Mouse (Mus musculus): ENCODE results near the gene Dusp13. TPM values are rescaled to one million over a fixed set of nuclear protein-coding genes. Genes with fewer than 3 reads are reported as not detected.

The Dusp13 gene
- polyA plus RNA-seq, 1 experiment = not detected

DNA sequence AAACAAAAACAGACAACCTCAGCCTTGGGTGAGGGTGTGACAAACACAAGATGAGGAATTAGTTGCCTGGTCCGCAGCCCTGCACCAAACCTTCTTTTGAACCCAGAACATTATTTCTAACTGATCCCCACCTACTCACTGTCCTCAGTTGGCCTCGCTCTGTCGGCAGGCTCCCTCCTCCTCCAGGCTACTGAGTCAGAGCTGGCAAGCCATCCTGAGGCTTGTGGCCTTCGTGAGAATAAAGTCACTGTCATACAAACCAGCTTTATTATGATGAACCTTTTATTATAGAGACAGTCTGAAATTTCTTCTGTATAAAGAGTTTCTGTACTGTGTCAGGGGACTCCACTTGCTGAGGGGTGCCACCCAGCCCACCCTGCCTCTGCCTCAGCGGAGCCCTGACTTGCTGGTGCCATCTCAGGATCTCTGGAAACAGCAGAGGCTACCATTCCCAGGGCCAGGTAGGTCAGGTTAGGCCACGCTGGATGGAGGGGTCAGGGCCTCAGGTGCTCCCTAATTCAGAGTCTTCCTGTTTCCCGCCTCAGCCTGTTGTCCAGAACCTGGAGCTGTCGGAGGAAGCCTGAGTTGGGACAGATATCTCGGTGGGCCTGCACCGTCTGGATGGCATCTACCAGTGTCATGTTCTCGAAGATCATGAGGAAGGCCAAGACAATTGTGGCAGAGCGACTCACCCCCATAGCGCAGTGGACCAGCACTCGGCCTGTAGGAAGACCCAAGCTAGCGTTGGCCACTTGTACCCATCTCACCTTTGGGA lies 17.7 kb downstream of the Dusp13 start:
- Histone ChIP-seq H3K4me1 (ENCODE audit: control insufficient read depth, insufficient read depth, low read length) (no peaks in the 10 kb centered on the region), H3K4me3 (ENCODE audit: insufficient read depth, low read length) (no peak overlapping the region), H3K27ac (ENCODE audit: insufficient read depth, low read length) (no peak overlapping the region)
- no peak for TF ChIP-seq POLR2A (IDR thresholded peaks at IDR 0.05; ENCODE audit: low read depth, low read length)
- TF ChIP-seq CTCF (IDR thresholded peaks at IDR 0.05; ENCODE audit: borderline replicate concordance, insufficient read depth, low read length) = no peak

DNA sequence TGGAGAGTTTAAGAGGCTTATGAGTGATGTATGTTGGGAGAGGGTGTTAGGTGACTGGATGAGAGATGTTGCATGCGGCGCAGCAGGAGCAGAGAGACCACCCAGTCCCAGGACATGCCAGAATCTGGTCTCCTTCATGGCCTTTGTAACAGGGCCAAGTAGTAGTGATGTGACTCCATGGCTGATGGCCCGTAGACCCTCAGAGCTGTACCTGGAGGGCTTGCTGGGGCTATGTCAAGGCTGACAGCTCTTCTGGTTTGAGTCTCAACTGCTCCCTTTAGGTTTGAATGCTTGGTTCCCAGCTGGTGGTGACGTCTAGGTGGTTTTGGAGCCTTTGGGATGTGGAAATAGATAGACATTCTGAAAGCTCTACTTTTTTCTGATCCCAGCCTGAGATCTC lies 21.0 kb downstream of the Dusp13 start:
- no peak overlapping the region for H3K4me3 ChIP-seq (ENCODE audit: insufficient read depth, low read length)
- TF ChIP-seq POLR2A (IDR thresholded peaks at IDR 0.05; ENCODE audit: low read depth, low read length) = no peak
- TF ChIP-seq CTCF (IDR thresholded peaks at IDR 0.05; ENCODE audit: borderline replicate concordance, insufficient read depth, low read length) = no peak
- H3K4me1 ChIP-seq (ENCODE audit: control insufficient read depth, insufficient read depth, low read length) = no peaks in the 10 kb centered on the region
- no peak overlapping the region for H3K27ac ChIP-seq (ENCODE audit: insufficient read depth, low read length)

DNA sequence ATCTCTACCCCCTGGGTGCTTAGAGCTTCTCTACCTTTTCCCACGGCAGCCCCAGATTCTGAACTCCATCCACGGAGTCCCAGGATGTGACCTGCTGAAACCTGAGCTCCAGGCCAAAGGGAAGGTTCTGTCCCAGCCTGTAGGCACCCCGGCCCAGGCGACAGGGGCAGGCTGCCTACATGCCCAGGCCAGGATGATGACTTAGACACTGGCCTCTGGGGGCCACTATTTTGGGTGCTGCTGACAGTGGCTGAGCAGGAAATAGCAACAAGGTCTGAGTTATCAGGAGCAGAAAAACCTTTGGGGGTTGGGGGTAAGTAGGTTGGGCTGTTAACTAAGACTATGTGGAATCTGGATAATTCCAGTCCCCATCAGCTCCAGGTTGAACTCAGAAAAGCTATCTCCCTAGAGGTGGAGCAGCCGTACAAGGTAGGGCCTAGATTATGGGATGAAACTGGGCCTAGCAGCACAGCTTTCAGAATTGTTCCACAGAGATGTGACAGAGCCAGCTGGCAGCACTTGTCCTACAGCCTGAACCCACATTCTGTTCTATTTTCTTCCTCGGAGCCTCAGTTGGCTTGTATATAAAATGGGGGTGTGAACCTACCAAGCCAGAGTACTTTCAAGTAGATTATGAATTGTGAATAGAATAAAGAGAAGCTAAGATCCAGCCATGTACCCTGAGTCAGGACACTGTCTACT lies 21.8 kb downstream of the Dusp13 start:
- no peak overlapping the region for H3K27ac ChIP-seq (ENCODE audit: insufficient read depth, low read length)
- no peak overlapping the region for H3K4me3 ChIP-seq (ENCODE audit: insufficient read depth, low read length)
- no peaks in the 10 kb centered on the region for H3K4me1 ChIP-seq (ENCODE audit: control insufficient read depth, insufficient read depth, low read length)
- TF ChIP-seq CTCF (IDR thresholded peaks at IDR 0.05; ENCODE audit: borderline replicate concordance, insufficient read depth, low read length) (no peak), POLR2A (IDR thresholded peaks at IDR 0.05; ENCODE audit: low read depth, low read length) (no peak)

DNA sequence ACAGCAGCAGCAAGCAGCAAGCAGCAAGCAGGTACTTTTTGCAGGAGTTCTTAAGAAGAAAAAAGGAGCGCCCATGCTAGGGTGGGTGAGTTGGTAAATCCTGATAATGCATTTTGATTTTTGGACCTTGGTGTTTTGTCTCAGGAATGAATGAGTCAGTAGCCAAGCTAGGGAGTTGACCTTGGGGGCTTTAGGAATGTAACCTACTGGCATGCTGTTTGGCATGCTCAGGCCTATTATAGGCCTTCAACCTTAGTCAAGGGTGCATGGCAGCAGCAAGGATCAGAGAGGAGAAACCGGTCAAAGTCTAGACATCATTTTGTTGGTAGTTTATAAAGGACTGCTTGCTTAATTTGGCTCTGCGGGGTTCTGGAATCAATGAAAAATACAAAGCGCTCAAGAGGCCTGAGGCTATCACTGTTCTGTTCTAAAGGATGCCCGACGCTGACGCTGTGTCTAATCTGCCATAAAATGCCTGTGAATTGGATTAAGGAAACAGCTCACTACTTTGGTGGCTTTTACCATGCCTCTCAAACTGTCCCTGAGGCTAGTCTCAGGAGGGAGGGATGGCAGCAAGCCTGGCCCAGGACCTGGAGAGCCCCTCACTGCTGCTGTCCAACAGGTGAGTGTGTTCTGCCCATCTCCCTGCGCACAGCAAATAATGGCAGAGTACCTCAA lies 28.8 kb downstream of the Dusp13 start:
- Histone ChIP-seq H3K27ac (ENCODE audit: insufficient read depth, low read length) (no peak overlapping the region), H3K4me1 (ENCODE audit: control insufficient read depth, insufficient read depth, low read length) (peaks cover 4% of the 10 kb centered on the region; the same call in 1 of the 2 replicates), H3K4me3 (ENCODE audit: insufficient read depth, low read length) (no peak overlapping the region)
- TF ChIP-seq POLR2A (IDR thresholded peaks at IDR 0.05; ENCODE audit: low read depth, low read length) = no peak
- no peak for TF ChIP-seq CTCF (IDR thresholded peaks at IDR 0.05; ENCODE audit: borderline replicate concordance, insufficient read depth, low read length)

DNA sequence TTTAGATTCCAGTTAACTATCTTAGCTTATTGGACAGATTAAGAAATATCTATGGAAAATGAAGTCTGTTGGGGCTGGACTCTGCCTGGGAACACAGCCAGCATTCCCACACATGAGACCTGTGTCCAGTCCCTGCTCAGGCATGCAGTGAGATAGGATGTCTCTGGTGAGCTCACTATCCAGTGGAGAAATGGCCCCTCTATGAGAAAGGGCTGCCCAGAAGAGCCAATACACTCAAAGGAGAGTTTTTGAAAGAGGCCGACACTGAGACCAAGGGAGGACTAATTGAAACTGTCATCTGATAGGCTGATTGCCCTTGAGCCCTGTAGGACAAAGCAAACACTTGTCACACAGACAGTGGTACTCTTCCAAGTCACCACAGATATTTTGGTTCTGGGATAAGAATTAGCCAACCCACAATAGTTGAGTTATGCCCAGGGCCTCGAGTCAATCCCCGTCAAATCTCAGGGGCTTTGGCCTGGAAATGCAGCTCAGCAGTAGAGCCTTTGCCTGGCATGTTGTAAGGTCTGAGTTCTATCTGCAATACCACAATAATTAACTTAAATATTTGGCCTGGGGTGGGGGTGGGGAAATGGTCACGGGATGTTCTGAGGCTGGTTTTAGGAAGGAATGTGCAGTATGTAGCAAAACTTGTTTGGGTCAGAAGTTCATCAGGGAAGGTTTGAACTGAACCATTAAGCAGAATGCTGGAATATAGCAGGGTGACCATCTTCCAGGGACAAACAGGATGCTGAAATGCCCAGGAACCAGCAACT lies 30.4 kb downstream of the Dusp13 start:
- peaks cover 4% of the 10 kb centered on the region; the same call in 1 of the 2 replicates for H3K4me1 ChIP-seq (ENCODE audit: control insufficient read depth, insufficient read depth, low read length)
- no peak overlapping the region for H3K4me3 ChIP-seq (ENCODE audit: insufficient read depth, low read length)
- no peak overlapping the region for H3K27ac ChIP-seq (ENCODE audit: insufficient read depth, low read length)
- TF ChIP-seq CTCF (IDR thresholded peaks at IDR 0.05; ENCODE audit: borderline replicate concordance, insufficient read depth, low read length) (no peak), POLR2A (IDR thresholded peaks at IDR 0.05; ENCODE audit: low read depth, low read length) (no peak)

DNA sequence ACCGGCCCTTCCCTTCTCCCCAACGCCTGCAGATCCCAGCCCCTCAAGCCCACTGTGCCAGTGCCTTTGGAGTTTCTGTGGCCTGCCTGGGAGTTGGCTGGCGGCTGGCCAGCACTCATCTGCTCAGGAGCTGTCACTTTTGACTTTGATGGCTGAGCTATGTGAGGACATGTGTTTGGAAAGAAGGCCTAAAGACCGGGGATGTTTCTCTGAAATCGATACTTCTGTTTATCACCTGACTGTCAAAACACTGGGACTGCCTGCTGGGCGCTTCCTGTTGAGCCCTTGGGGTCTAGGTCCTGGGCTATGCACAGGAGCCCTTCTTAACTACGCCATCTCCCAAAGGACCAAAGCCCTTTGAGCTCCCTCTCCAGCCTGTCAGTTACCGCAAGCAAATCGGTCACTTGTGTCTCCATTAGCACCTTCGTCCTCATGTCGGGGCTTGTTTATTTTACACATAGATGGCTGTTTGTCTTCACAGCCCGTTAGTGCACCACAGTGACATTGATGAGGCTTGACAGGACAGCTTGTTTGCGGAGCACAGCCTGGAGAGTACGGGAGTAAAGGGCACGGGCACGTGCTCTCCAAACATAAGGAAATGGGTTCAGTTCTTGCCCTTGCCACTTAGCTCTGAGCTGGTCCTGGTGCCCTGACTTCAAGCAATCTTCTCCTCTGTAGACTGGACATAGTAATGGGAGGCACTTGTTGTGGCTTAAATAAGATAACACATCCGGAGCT lies 31.2 kb downstream of the Dusp13 start:
- peaks cover 4% of the 10 kb centered on the region; the same call in 1 of the 2 replicates for H3K4me1 ChIP-seq (ENCODE audit: control insufficient read depth, insufficient read depth, low read length)
- no peak overlapping the region for H3K27ac ChIP-seq (ENCODE audit: insufficient read depth, low read length)
- TF ChIP-seq POLR2A (IDR thresholded peaks at IDR 0.05; ENCODE audit: low read depth, low read length) (no peak), CTCF (IDR thresholded peaks at IDR 0.05; ENCODE audit: borderline replicate concordance, insufficient read depth, low read length) (no peak)
- H3K4me3 ChIP-seq (ENCODE audit: insufficient read depth, low read length) = no peak overlapping the region

DNA sequence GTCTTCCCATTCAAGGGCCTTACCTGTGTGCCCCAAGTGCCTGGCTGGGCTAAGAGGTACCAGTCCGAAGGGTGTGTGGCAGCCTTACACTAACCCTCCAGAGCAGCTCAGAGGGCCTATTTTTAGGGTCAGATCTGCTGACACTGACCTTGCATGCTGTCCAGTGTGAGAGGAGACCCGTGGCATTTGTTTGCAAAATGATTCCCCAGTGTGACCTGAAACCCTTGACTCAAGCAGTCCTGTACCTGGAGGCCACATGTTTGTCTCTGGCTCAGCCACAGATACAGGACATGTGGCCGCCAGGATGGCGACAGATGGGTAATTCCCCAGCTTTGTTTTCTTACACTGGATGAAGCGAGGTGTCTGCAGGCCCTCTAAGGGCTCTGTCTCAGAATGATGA lies 36.5 kb downstream of the Dusp13 start, which contains the start of gene Dupd1:
TSS of gene Dupd1 (minus strand) at position 91 of the 400 bp plus-strand sequence.
- no peak for TF ChIP-seq POLR2A (IDR thresholded peaks at IDR 0.05; ENCODE audit: low read depth, low read length)
- no peak for TF ChIP-seq CTCF (IDR thresholded peaks at IDR 0.05; ENCODE audit: borderline replicate concordance, insufficient read depth, low read length)
- no peak within 1 kb of the TSS for H3K27ac ChIP-seq (ENCODE audit: insufficient read depth, low read length)
- no peak within 1 kb of the TSS for H3K4me3 ChIP-seq (ENCODE audit: insufficient read depth, low read length)
- no peaks in the 10 kb centered on the region for H3K4me1 ChIP-seq (ENCODE audit: control insufficient read depth, insufficient read depth, low read length)

DNA sequence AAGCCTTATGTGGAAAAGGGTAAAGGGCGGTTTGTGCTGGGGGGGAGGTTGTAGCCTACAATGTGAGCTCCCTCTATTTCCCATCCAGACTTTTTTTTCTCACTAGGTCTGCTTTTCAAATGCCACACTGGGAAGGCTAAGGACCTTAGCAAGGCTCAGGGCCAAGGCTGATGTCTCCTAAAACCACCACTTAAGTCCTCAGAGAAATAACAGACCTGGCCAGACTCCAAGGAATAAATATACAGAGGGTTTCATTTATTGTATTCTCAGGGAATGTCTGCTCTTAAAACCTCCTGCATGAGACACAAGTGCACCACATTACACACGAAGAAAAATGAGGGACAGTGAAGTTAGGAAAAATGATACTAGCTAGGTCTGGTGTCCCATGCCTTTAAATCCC lies 39.8 kb downstream of the Dusp13 start:
- Histone ChIP-seq H3K4me1 (ENCODE audit: control insufficient read depth, insufficient read depth, low read length) (no peaks in the 10 kb centered on the region), H3K4me3 (ENCODE audit: insufficient read depth, low read length) (no peak overlapping the region), H3K27ac (ENCODE audit: insufficient read depth, low read length) (no peak overlapping the region)
- no peak for TF ChIP-seq POLR2A (IDR thresholded peaks at IDR 0.05; ENCODE audit: low read depth, low read length)

DNA sequence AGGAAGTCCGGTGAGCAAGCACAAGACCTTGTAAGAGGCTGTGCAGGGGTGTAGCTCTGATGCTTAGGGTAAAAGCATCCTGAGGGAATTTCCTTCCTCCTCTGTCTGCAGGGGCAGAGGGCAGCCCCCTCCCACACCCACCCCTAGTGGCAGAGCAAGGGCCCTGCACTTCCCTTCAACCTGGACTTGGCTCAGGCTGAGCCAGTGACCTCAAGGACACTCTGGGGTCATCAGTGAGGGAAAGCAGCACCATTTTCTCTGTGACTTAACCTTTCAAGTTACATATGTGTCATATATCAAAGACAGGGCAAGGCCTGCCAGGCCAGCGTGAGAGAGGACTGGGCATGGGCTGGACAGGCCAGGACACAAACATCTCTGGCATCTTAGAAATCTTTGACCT lies 41.4 kb downstream of the Dusp13 start:
- Histone ChIP-seq H3K27ac (ENCODE audit: insufficient read depth, low read length) (no peak overlapping the region), H3K4me3 (ENCODE audit: insufficient read depth, low read length) (no peak overlapping the region), H3K4me1 (ENCODE audit: control insufficient read depth, insufficient read depth, low read length) (no peaks in the 10 kb centered on the region)
- no peak for TF ChIP-seq CTCF (IDR thresholded peaks at IDR 0.05; ENCODE audit: borderline replicate concordance, insufficient read depth, low read length)
- TF ChIP-seq POLR2A (IDR thresholded peaks at IDR 0.05; ENCODE audit: low read depth, low read length) = no peak

Measured in embryonic fibroblast, embryonic 13.5 days (primary cell).